Mouse (Mus musculus) MEL (cell line): ENCODE measurements at regions not wholly inside any gene's neighbourhood (a gene's known extent, or its start where the extent isn't known, plus 50 kb on each side); places are given as distances from the start of the nearest gene placed in this dataset.

ENCODE experiments used
- DNase-seq: peaks from one replicate; pipeline ENCODE4 v3.0.0; 2011; ENCODE audit warnings: low read depth, low spot score
- H3K27ac ChIP-seq: 2 replicates; pipeline ENCODE4 v1.5.1; 2012; ENCODE audit warnings: low read depth, mild to moderate bottlenecking, control low read depth, low read length, moderate library complexity; ENCODE audit not compliant: control insufficient read depth
- H3K27me3 ChIP-seq, 2 experiments: fragments of 150-350 bp in 1 of 2; sonication (generic) in 1 of 2; 2 replicates each; pipeline ENCODE4 v1.6.1; 2012; ENCODE audit warnings: low read length in 2 of 2, mild to moderate bottlenecking in 2 of 2, improper control_type of control experiment in 1 of 2, moderate library complexity in 1 of 2; ENCODE audit not compliant: insufficient read depth in 2 of 2, control insufficient read depth in 1 of 2
- H3K36me3 ChIP-seq, 2 experiments: 2 replicates each; pipeline ENCODE4 v1.6.1; 2012 to 2014; ENCODE audit warnings: low read length in 2 of 2, improper control_type of control experiment in 1 of 2, inconsistent platforms in 1 of 2, mild to moderate bottlenecking in 1 of 2; ENCODE audit not compliant: insufficient read depth in 2 of 2, control insufficient read depth in 1 of 2
- H3K4me1 ChIP-seq, 2 experiments: fragments of 150-350 bp in 1 of 2; sonication (generic) in 1 of 2; 2 replicates each; pipeline ENCODE4 v1.6.1; 2012; ENCODE audit warnings: low read length in 2 of 2, improper control_type of control experiment in 1 of 2, mild to moderate bottlenecking in 1 of 2; ENCODE audit not compliant: insufficient read depth in 2 of 2, control insufficient read depth in 1 of 2
- H3K4me3 ChIP-seq, 2 experiments: fragments of 150-350 bp in 1 of 2; sonication (generic) in 1 of 2; 2 replicates each; pipeline ENCODE4 v1.5.1; 2012; ENCODE audit warnings: low read depth in 2 of 2, low read length in 2 of 2, mild to moderate bottlenecking in 2 of 2, moderate library complexity in 2 of 2, control low read depth in 1 of 2, improper control_type of control experiment in 1 of 2; ENCODE audit not compliant: control insufficient read depth in 1 of 2, insufficient read depth in 1 of 2
- H3K79me2 ChIP-seq: 2 replicates; pipeline ENCODE4 v1.6.1; 2012; ENCODE audit warnings: mild to moderate bottlenecking, low read length, moderate library complexity; ENCODE audit not compliant: control insufficient read depth, poor library complexity, insufficient read depth
- H3K9ac ChIP-seq: 2 replicates; pipeline ENCODE4 v1.6.1; 2012; ENCODE audit warnings: low read depth, mild to moderate bottlenecking, control low read depth, low read length, moderate library complexity; ENCODE audit not compliant: control insufficient read depth, poor library complexity, severe bottlenecking
- H3K9me3 ChIP-seq: fragments of 150-350 bp; sonication (generic); replicated peaks from 2 replicates; pipeline ENCODE4 v1.6.1; 2012; ENCODE audit warnings: mild to moderate bottlenecking, low read length, improper control_type of control experiment, moderate library complexity; ENCODE audit not compliant: insufficient read depth
- BHLHE40 ChIP-seq: IDR thresholded peaks from 2 replicates; pipeline ENCODE4 v1.6.1; 2012; ENCODE audit warnings: low read depth, mild to moderate bottlenecking, inconsistent platforms, low read length, improper control_type of control experiment, borderline replicate concordance
- CTCF ChIP-seq, 3 experiments: IDR thresholded peaks in 2 of 3; conservative IDR thresholded peaks in 1 of 3; 2 replicates each; pipeline ENCODE4 v1.5.1; 2011 to 2012; ENCODE audit warnings: low read length in 3 of 3, low read depth in 2 of 3, mild to moderate bottlenecking in 2 of 3, improper control_type of control experiment in 1 of 3, inconsistent platforms in 1 of 3, mixed read lengths in 1 of 3, moderate library complexity in 1 of 3; ENCODE audit not compliant: control insufficient read depth in 1 of 3, insufficient read depth in 1 of 3, poor library complexity in 1 of 3, severe bottlenecking in 1 of 3
- ELF1 ChIP-seq: IDR thresholded peaks from 2 replicates; pipeline ENCODE4 v1.6.1; 2014; ENCODE audit warnings: low read depth, mild to moderate bottlenecking, inconsistent platforms, low read length, improper control_type of control experiment, moderate library complexity
- EP300 ChIP-seq, 2 experiments: IDR thresholded peaks; 2 replicates each; pipeline ENCODE4 v1.6.1; 2011; ENCODE audit warnings: improper control_type of control experiment in 2 of 2, low read length in 2 of 2, low read depth in 1 of 2, mild to moderate bottlenecking in 1 of 2
- ETS1 ChIP-seq: IDR thresholded peaks from 2 replicates; pipeline ENCODE4 v1.6.1; 2012; ENCODE audit warnings: low read depth, mild to moderate bottlenecking, inconsistent platforms, low read length, improper control_type of control experiment, moderate library complexity
- GABPA ChIP-seq: IDR thresholded peaks from 2 replicates; pipeline ENCODE4 v1.6.1; 2012; ENCODE audit warnings: low read depth, mild to moderate bottlenecking, inconsistent platforms, low read length, improper control_type of control experiment, moderate library complexity
- GATA1 ChIP-seq: IDR thresholded peaks from 2 replicates; pipeline ENCODE4 v1.6.1; 2011; ENCODE audit warnings: low read depth, low read length, improper control_type of control experiment
- JUND ChIP-seq: IDR thresholded peaks from 2 replicates; pipeline ENCODE4 v1.6.1; 2011; ENCODE audit warnings: low read depth, mild to moderate bottlenecking, improper control_type of control experiment, low read length
- KAT2A ChIP-seq: conservative IDR thresholded peaks from 2 replicates; pipeline ENCODE4 v1.6.1; 2012; ENCODE audit warnings: low read depth, low read length, improper control_type of control experiment, inconsistent platforms
- MAFK ChIP-seq: IDR thresholded peaks from 2 replicates; pipeline ENCODE4 v1.6.1; 2011; ENCODE audit warnings: low read depth, mild to moderate bottlenecking, low read length, improper control_type of control experiment, borderline replicate concordance
- MAX ChIP-seq: IDR thresholded peaks from 2 replicates; pipeline ENCODE4 v1.6.1; 2011; ENCODE audit warnings: low read length, improper control_type of control experiment
- MAZ ChIP-seq: IDR thresholded peaks from 2 replicates; pipeline ENCODE4 v1.6.1; 2012; ENCODE audit warnings: low read depth, mild to moderate bottlenecking, inconsistent platforms, low read length, improper control_type of control experiment
- MYB ChIP-seq: IDR thresholded peaks from 2 replicates; pipeline ENCODE4 v1.6.1; 2011; ENCODE audit warnings: mild to moderate bottlenecking, low read depth, low read length, improper control_type of control experiment
- MYC ChIP-seq: IDR thresholded peaks from 2 replicates; pipeline ENCODE4 v1.6.1; 2011; ENCODE audit warnings: low read depth, mild to moderate bottlenecking, low read length, improper control_type of control experiment, moderate library complexity
- POLR2AphosphoS2 ChIP-seq: IDR thresholded peaks from 2 replicates; pipeline ENCODE4 v1.6.1; 2011; ENCODE audit warnings: low read length, improper control_type of control experiment
- TAL1 ChIP-seq: IDR thresholded peaks from 2 replicates; pipeline ENCODE4 v1.6.1; 2012; ENCODE audit warnings: mild to moderate bottlenecking, inconsistent platforms, low read length, moderate library complexity, mixed read lengths
- UBTF ChIP-seq: IDR thresholded peaks from 2 replicates; pipeline ENCODE4 v1.6.1; 2012; ENCODE audit warnings: low read depth, mild to moderate bottlenecking, inconsistent platforms, low read length, improper control_type of control experiment, moderate library complexity, borderline replicate concordance; ENCODE audit not compliant: insufficient read depth
- ZC3H11A ChIP-seq: IDR thresholded peaks from 2 replicates; pipeline ENCODE4 v1.6.1; 2012; ENCODE audit warnings: low read depth, mild to moderate bottlenecking, inconsistent platforms, low read length, improper control_type of control experiment
- ZKSCAN1 ChIP-seq: IDR thresholded peaks from 2 replicates; pipeline ENCODE4 v1.6.1; 2012; ENCODE audit warnings: low read depth, mild to moderate bottlenecking, inconsistent platforms, low read length, improper control_type of control experiment, moderate library complexity
- ZMIZ1 ChIP-seq: IDR thresholded peaks from 2 replicates; pipeline ENCODE4 v1.6.1; 2012; ENCODE audit warnings: low read depth, mild to moderate bottlenecking, inconsistent platforms, low read length, improper control_type of control experiment, moderate library complexity
- ZNF384 ChIP-seq: IDR thresholded peaks from 2 replicates; pipeline ENCODE4 v1.6.1; 2012; ENCODE audit warnings: low read depth, mild to moderate bottlenecking, inconsistent platforms, low read length, improper control_type of control experiment

GRCm38 (mm10) chr10:98434974-98435373 lies 479.2 kb upstream of the Atp2b1 start:
- Histone ChIP-seq H3K9me3 (no peaks in the 10 kb centered on the region), H3K4me1 (no peaks in the 10 kb centered on the region), H3K79me2 (no peaks in the 10 kb centered on the region), H3K4me3 (no peak overlapping the region), H3K36me3 (no peaks in the 10 kb centered on the region), H3K9ac (no peak overlapping the region), H3K27ac (no peak overlapping the region), H3K27me3 (no peaks in the 10 kb centered on the region)
- DNase-seq: no peak
- TF ChIP-seq ELF1 (no peak), EP300 (IDR thresholded peaks at IDR 0.05; ENCODE audit: low read depth in 1 of 2, low read length in 2 of 2) (no peak), JUND (no peak), UBTF (no peak), GABPA (no peak), MYB (no peak), GATA1 (no peak), ZC3H11A (no peak), ETS1 (no peak), ZKSCAN1 (no peak), TAL1 (no peak), ZMIZ1 (no peak), MAFK (no peak), MAZ (no peak), BHLHE40 (no peak), MYC (no peak), POLR2AphosphoS2 (no peak), KAT2A (no peak)

DNA sequence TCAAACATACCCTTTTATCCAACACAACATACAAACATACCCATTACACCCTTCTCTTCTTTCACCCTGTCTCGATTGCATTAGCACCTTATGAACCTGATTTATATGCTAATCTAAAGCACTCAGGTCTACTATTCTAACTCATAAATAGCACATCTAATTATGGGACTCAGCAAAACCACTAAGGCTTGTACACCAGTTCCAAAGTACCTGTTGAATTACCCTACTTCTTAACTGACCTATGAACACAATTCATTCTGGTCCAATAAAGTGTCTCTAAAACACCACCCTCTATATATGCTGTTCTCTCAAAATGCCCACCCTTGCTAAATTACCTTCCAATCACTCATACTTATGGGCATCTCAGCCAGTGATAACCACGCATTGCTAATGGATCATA lies 452.7 kb upstream of the Atp2b1 start:
- H3K4me3 ChIP-seq: no peak overlapping the region
- no peak for DNase-seq
- H3K36me3 ChIP-seq: no peaks in the 10 kb centered on the region
- H3K27ac ChIP-seq: no peak overlapping the region
- H3K4me1 ChIP-seq: no peaks in the 10 kb centered on the region
- no peaks in the 10 kb centered on the region; a peak in 1 of 4 replicates for H3K27me3 ChIP-seq
- no peaks in the 10 kb centered on the region for H3K79me2 ChIP-seq
- H3K9me3 ChIP-seq: no peaks in the 10 kb centered on the region
- H3K9ac ChIP-seq: no peak overlapping the region
- no peak for TF ChIP-seq ZNF384
- TF ChIP-seq ETS1: no peak
- no peak for TF ChIP-seq CTCF (IDR thresholded peaks at IDR 0.05 in 2 of 3, conservative IDR thresholded peaks at IDR 0.05 in 1 of 3; ENCODE audit: control insufficient read depth in 1 of 3, insufficient read depth in 1 of 3, low read depth in 2 of 3, low read length in 3 of 3, poor library complexity in 1 of 3, severe bottlenecking in 1 of 3)
- TF ChIP-seq MAX: no peak
- no peak for TF ChIP-seq GATA1
- no peak for TF ChIP-seq ZC3H11A
